Mouse (Mus musculus) forebrain, postnatal 0 days (tissue): ENCODE results near the gene Gpr1. TPM values are rescaled to one million over a fixed set of nuclear protein-coding genes. Genes with fewer than 3 reads are reported as not detected.

Experiments
- ATAC-seq: fragments of 200-750 bp; cut with Nextera tagmentation; 2 replicates; pipeline ENCODE4 v1.8.0; 2017; ENCODE audit warnings: mild to moderate bottlenecking, moderate library complexity
- DNase-seq: peaks from one replicate; pipeline ENCODE4 v3.0.0-alpha.2; 2015
- H3K27ac ChIP-seq: fragments of 300-500 bp; sonication (generic); 2 replicates; pipeline ENCODE4 v1.5.1; 2014; ENCODE audit warnings: low read depth, mild to moderate bottlenecking, antibody characterized with exemption, low read length, moderate library complexity, mixed read lengths
- H3K27me3 ChIP-seq: fragments of 300-500 bp; sonication (generic); 2 replicates; pipeline ENCODE4 v1.6.1; 2014; ENCODE audit warnings: mild to moderate bottlenecking, low read length, mixed read lengths; ENCODE audit not compliant: insufficient read depth
- H3K36me3 ChIP-seq: fragments of 300-500 bp; sonication (generic); 2 replicates; pipeline ENCODE4 v1.6.1; 2014; ENCODE audit warnings: mild to moderate bottlenecking, moderate library complexity; ENCODE audit not compliant: insufficient read depth
- H3K4me1 ChIP-seq: fragments of 300-500 bp; sonication (generic); 2 replicates; pipeline ENCODE4 v1.6.1; 2014; ENCODE audit warnings: antibody characterized with exemption; ENCODE audit not compliant: insufficient read depth
- H3K4me2 ChIP-seq: fragments of 300-500 bp; sonication (generic); 2 replicates; pipeline ENCODE4 v1.6.1; 2014; ENCODE audit warnings: low read depth, mild to moderate bottlenecking, moderate library complexity
- H3K4me3 ChIP-seq: fragments of 300-500 bp; sonication (generic); 2 replicates; pipeline ENCODE4 v1.5.1; 2014; ENCODE audit warnings: low read depth, low read length, mixed read lengths
- H3K9ac ChIP-seq: fragments of 300-500 bp; sonication (generic); 2 replicates; pipeline ENCODE4 v1.6.1; 2014; ENCODE audit warnings: mild to moderate bottlenecking
- H3K9me3 ChIP-seq: fragments of 300-500 bp; sonication (generic); 2 replicates; pipeline ENCODE4 v1.6.1; 2016; ENCODE audit warnings: low read length
- CTCF ChIP-seq: sonication (generic); IDR thresholded peaks from 2 replicates; pipeline ENCODE4 v1.5.1; 2016; ENCODE audit warnings: antibody characterized with exemption, control low read depth, low read depth
- WGBS: fragments of 180-500 bp; shearing (Covaris S2); extraction: QIAGEN DNeasy Blood & Tissue Kit; methylation state at CpG from one replicate; pipeline ENCODE4 v1.1.7; 2014; 5-methylcytosine and 5-hydroxymethylcytosine counted together
- polyA plus RNA-seq: library from polyadenylated mRNA; unstranded; fragments of >200 nt; fragmentation: Nextera tagmentation; extraction: Ambion mirVana; gene quantifications from 2 replicates; pipeline ENCODE4 v1.2.1, GENCODE M21; 2015
- total RNA-seq: library from RNA; depleted of rRNA; stranded (reverse); fragments of >200 nt; gene quantifications from 2 replicates; pipeline ENCODE4 v1.2.3, GENCODE M21; 2014

Gpr1 gene
- total and polyA plus RNA-seq, 2 experiments from 2014 or later, result 0.45 to 0.95 TPM

DNA sequence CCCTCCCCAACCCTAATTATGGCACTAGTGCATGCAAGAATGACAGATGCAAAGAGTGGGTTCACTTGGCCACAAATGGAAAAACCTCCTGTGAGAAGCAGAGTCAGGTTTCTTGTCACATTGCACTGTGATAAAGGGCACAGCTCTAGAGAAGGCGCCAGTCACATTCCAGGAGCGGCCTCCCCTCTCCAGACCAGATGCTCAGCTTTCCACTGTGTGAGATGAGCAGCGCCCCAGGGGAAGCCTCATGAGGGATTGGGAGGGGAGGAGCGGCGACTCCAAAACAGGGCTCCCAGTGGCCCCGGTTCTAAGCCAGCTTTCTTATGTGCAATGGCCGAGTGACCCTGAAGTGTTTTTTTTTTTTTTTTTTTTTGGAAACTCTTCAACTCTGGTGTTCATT is 11.5 kb upstream of the Gpr1 start:
- no peak overlapping the region for H3K9ac ChIP-seq
- no peaks in the 10 kb centered on the region for H3K27me3 ChIP-seq
- no peak for TF ChIP-seq CTCF
- H3K9me3 ChIP-seq, result no peaks in the 10 kb centered on the region
- no peaks in the 10 kb centered on the region for H3K36me3 ChIP-seq
- no peak overlapping the region for H3K4me2 ChIP-seq
- WGBS, result 18% methylated on average over 7 of the region's 7 CpGs
- H3K4me1 ChIP-seq, result no peaks in the 10 kb centered on the region
- H3K4me3 ChIP-seq, result no peak overlapping the region
- ATAC-seq (no peak), DNase-seq (no peak)
- no peak overlapping the region for H3K27ac ChIP-seq

GRCm38 (mm10) chr1:63225009-63225408 is 10.7 kb upstream of the Gpr1 start:
- Histone ChIP-seq H3K27me3 (no peaks in the 10 kb centered on the region), H3K9ac (no peak overlapping the region), H3K4me2 (no peak overlapping the region), H3K9me3 (no peaks in the 10 kb centered on the region), H3K27ac (no peak overlapping the region), H3K4me1 (no peaks in the 10 kb centered on the region), H3K4me3 (no peak overlapping the region), H3K36me3 (no peaks in the 10 kb centered on the region)
- ATAC-seq, result no peak
- no peak for TF ChIP-seq CTCF
- WGBS, result 88% methylated on average over 4 of the region's 4 CpGs
- DNase-seq, result no peak

DNA sequence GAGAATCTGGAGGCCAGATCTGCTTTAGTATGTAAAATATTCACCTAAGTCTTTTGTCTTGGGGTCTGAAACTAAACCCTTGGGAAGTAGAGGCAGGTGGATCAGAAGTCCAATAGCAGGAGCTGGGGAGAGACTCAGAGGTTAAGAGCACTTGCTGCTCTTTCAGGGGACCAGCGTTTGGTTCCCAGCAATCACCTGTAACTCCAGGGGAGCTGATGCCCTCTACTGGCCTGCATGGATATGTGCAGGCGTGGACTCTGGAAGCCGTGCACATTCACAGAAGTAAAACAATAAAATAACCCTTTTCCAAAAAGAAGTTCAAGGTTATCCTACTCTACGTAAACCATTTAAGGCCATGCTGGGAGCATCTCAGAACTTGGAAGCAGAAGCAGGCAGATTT is 4.9 kb upstream of the Gpr1 start:
- no peak overlapping the region for H3K4me2 ChIP-seq
- H3K9ac ChIP-seq, result no peak overlapping the region
- ATAC-seq, result no peak
- no peak for DNase-seq
- H3K27ac ChIP-seq, result no peak overlapping the region
- H3K36me3 ChIP-seq, result no peaks in the 10 kb centered on the region
- 96% methylated on average over 4 of the region's 4 CpGs for WGBS
- H3K4me1 ChIP-seq, result no peaks in the 10 kb centered on the region
- H3K27me3 ChIP-seq, result no peaks in the 10 kb centered on the region
- H3K9me3 ChIP-seq, result no peaks in the 10 kb centered on the region
- no peak overlapping the region for H3K4me3 ChIP-seq
- no peak for TF ChIP-seq CTCF

GRCm38 (mm10) chr1:63214631-63215030 is 288 bp upstream of the Gpr1 start:
- no peak for DNase-seq
- no peaks in the 10 kb centered on the region for H3K36me3 ChIP-seq
- H3K9ac ChIP-seq, result no peak overlapping the region
- ATAC-seq, result no peak
- peaks cover 9% of the 10 kb centered on the region for H3K4me1 ChIP-seq
- H3K4me2 ChIP-seq, result no peak overlapping the region
- H3K27me3 ChIP-seq, result no peaks in the 10 kb centered on the region
- 55% methylated on average over 7 of the region's 7 CpGs for WGBS
- H3K4me3 ChIP-seq, result no peak overlapping the region
- no peak for TF ChIP-seq CTCF
- no peaks in the 10 kb centered on the region for H3K9me3 ChIP-seq
- H3K27ac ChIP-seq, result no peak overlapping the region

GRCm38 (mm10) chr1:63213478-63214270 is 669 bp downstream of the Gpr1 start:
- Histone ChIP-seq H3K4me2 (peak overlapping the region; percentile 44), H3K4me1 (peaks cover 9% of the 10 kb centered on the region), H3K4me3 (peak overlapping the region; percentile 19), H3K36me3 (no peaks in the 10 kb centered on the region), H3K27ac (peak overlapping the region; percentile 59), H3K9me3 (no peaks in the 10 kb centered on the region), H3K27me3 (no peaks in the 10 kb centered on the region), H3K9ac (peak overlapping the region; percentile 52)
- no peak for TF ChIP-seq CTCF
- ATAC-seq (peak; percentile 65), DNase-seq (peak; percentile 35)
- 14% methylated on average over 22 of the region's 22 CpGs for WGBS

DNA sequence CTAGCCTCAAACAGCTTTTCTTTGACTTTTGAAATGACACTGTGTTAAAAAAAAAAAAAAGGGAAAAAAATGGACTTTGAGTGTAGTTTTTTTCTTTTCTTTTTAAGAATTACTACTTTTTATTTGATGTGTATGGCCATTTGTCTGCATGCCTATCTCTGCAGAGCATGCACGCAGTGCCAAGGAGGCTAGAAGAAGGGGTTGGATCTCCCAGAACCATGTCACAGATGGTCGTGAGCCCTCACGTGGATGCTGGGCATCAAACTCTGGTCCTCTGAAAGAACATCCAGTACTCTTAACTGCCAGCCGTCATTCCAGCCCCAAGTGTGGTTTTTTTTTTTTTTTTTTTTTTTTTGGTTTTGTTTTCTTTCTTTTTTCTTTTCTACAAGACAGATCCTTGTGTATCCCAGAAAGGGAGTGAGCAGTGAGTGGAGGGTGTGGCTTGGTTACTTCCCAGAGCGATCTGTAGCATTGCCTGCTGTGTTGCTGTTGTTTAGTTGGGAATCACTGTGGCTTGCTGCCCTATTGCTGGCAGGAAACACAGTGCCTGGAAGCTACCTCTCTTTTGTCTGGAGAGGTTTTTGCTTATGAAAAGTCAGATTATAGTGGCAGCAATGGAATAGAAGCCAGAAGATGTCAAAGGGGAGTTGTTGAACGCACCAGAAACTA is 4.3 kb downstream of the Gpr1 start:
- Histone ChIP-seq H3K27ac (no peak overlapping the region), H3K9me3 (no peaks in the 10 kb centered on the region), H3K4me3 (no peak overlapping the region), H3K4me2 (no peak overlapping the region), H3K4me1 (peaks cover 9% of the 10 kb centered on the region), H3K27me3 (no peaks in the 10 kb centered on the region), H3K36me3 (no peaks in the 10 kb centered on the region), H3K9ac (no peak overlapping the region)
- WGBS, result 12% methylated on average over 6 of the region's 6 CpGs
- DNase-seq (no peak), ATAC-seq (no peak)
- TF ChIP-seq CTCF, result no peak

DNA sequence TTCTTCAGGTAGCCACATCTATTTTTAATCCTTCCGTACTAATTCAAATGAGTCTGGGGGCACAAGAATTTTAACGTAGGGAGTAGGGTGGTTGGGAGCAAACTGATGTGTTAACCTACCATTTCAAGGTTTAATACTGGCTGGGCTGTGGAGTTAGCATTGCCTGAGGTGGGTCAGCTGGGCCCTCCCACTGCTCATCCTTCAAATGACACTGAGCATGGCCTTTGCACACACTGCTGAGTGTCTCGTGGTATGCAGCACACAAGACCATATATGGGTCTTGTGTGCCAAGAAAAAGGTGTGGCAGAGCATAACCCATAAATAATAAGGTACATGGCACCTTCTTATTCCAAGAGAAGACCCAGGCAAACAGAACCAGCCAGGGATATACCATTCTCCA is 6.7 kb downstream of the Gpr1 start:
- ATAC-seq, result no peak
- Histone ChIP-seq H3K9ac (no peak overlapping the region), H3K36me3 (no peaks in the 10 kb centered on the region), H3K4me1 (peaks cover 16% of the 10 kb centered on the region), H3K27me3 (no peaks in the 10 kb centered on the region), H3K9me3 (no peaks in the 10 kb centered on the region), H3K4me3 (no peak overlapping the region), H3K27ac (no peak overlapping the region), H3K4me2 (no peak overlapping the region)
- WGBS, result 82% methylated on average over 3 of the region's 3 CpGs
- no peak for DNase-seq
- TF ChIP-seq CTCF, result no peak
